Mouse (Mus musculus) 3T3-L1 (cell line): ENCODE results near the gene Nfatc2ip.
"Not testable (repeated sequence)": the region's sequence is repeated elsewhere in the genome, so short reads cannot be mapped to it uniquely, and the experiment has no call there.

ENCODE experiments used
- DNase-seq: peaks from one replicate; pipeline ENCODE4 v3.0.0-alpha.2; 2015; ENCODE audit warnings: low read depth, low spot score

The Nfatc2ip gene

GRCm38 (mm10) chr7:126408686-126409085 lies 12.1 kb upstream of the Nfatc2ip start:
- DNase-seq, result peak; percentile 52

GRCm38 (mm10) chr7:126402518-126402917 lies 6.0 kb upstream of the Nfatc2ip start:
- not testable (repeated sequence) for DNase-seq

GRCm38 (mm10) chr7:126399548-126399947 lies 3.0 kb upstream of the Nfatc2ip start:
- peak; percentile 80 for DNase-seq

- no peak for DNase-seq
Observed at GRCm38 (mm10) chr7:126397822-126398221, 1.3 kb upstream of the Nfatc2ip start.

- no peak for DNase-seq
Observed at GRCm38 (mm10) chr7:126397221-126397620, 684 bp upstream of the Nfatc2ip start.

- not testable (repeated sequence) for DNase-seq
Observed at GRCm38 (mm10) chr7:126392086-126392884, 4.3 kb downstream of the Nfatc2ip start.

GRCm38 (mm10) chr7:126388185-126388584 lies 8.4 kb downstream of the Nfatc2ip start:
- no peak for DNase-seq

GRCm38 (mm10) chr7:126383565-126383964 lies 13.0 kb downstream of the Nfatc2ip start:
- DNase-seq, result no peak

- peak; percentile 97 for DNase-seq
Observed at GRCm38 (mm10) chr7:126377278-126378158, 19.0 kb downstream of the Nfatc2ip start, which contains the start of gene Spns1. TSS of gene Spns1 (minus strand) at chr7:126377450.

GRCm38 (mm10) chr7:126376903-126377277 lies 19.6 kb downstream of the Nfatc2ip start:
- no peak for DNase-seq

- DNase-seq, result no peak
Observed at GRCm38 (mm10) chr7:126375012-126375411, 21.5 kb downstream of the Nfatc2ip start.

- no peak for DNase-seq
Observed at GRCm38 (mm10) chr7:126374526-126374925, 22.0 kb downstream of the Nfatc2ip start.

- no peak for DNase-seq
Observed at GRCm38 (mm10) chr7:126373007-126373406, 23.5 kb downstream of the Nfatc2ip start.

- no peak for DNase-seq
Observed at GRCm38 (mm10) chr7:126369393-126369792, 27.1 kb downstream of the Nfatc2ip start, which contains the start of gene Lat. TSS of gene Lat (minus strand) at chr7:126369570.

GRCm38 (mm10) chr7:126368367-126368766 lies 28.2 kb downstream of the Nfatc2ip start:
- no peak for DNase-seq

- DNase-seq, result no peak
Observed at GRCm38 (mm10) chr7:126367636-126368035, 28.9 kb downstream of the Nfatc2ip start.

GRCm38 (mm10) chr7:126363038-126363437 lies 33.5 kb downstream of the Nfatc2ip start:
- DNase-seq, result no peak

GRCm38 (mm10) chr7:126359049-126359448 lies 37.5 kb downstream of the Nfatc2ip start:
- DNase-seq, result no peak

GRCm38 (mm10) chr7:126358413-126358812 lies 38.1 kb downstream of the Nfatc2ip start:
- no peak for DNase-seq

- no peak for DNase-seq
Observed at GRCm38 (mm10) chr7:126357838-126358237, 38.7 kb downstream of the Nfatc2ip start.

GRCm38 (mm10) chr7:126356793-126357591 lies 39.5 kb downstream of the Nfatc2ip start:
- DNase-seq, result no peak
